Mouse (Mus musculus) cerebellum, adult 8-10 months (tissue): Measurements from ENCODE around the gene Limd1.
"Not testable (repeated sequence)": the region's sequence is repeated elsewhere in the genome, so short reads cannot be mapped to it uniquely, and the experiment has no call there.

Source experiments
- DNase-seq: peaks from one replicate; pipeline ENCODE4 v3.0.0; 2022

Limd1 gene

GRCm38 (mm10) chr9:123478586-123479195 lies at the start of gene Limd1:
Limd1 (plus strand) TSS chr9:123478706.
- peak; percentile 48 for DNase-seq

- DNase-seq: no peak
Observed at GRCm38 (mm10) chr9:123429863-123430262, 48.6 kb upstream of the Limd1 start.

GRCm38 (mm10) chr9:123430973-123431372 lies 47.5 kb upstream of the Limd1 start:
- no peak for DNase-seq

GRCm38 (mm10) chr9:123438223-123438622 lies 40.3 kb upstream of the Limd1 start:
- DNase-seq: no peak

GRCm38 (mm10) chr9:123440230-123441058 lies 38.1 kb upstream of the Limd1 start:
- no peak for DNase-seq

- DNase-seq: not testable (repeated sequence)
Observed at GRCm38 (mm10) chr9:123447101-123447500, 31.4 kb upstream of the Limd1 start.

- DNase-seq: no peak
Observed at GRCm38 (mm10) chr9:123448594-123448993, 29.9 kb upstream of the Limd1 start.

GRCm38 (mm10) chr9:123450174-123450573 lies 28.3 kb upstream of the Limd1 start:
- peak; percentile 67 for DNase-seq

GRCm38 (mm10) chr9:123451772-123452171 lies 26.7 kb upstream of the Limd1 start:
- no peak for DNase-seq

GRCm38 (mm10) chr9:123456634-123457602 lies 21.6 kb upstream of the Limd1 start:
- no peak for DNase-seq

- DNase-seq: peak; percentile 44
Observed at GRCm38 (mm10) chr9:123457603-123458002, 20.9 kb upstream of the Limd1 start.

GRCm38 (mm10) chr9:123467141-123467620 lies 11.3 kb upstream of the Limd1 start:
- no peak for DNase-seq

- no peak for DNase-seq
Observed at GRCm38 (mm10) chr9:123468406-123469085, 10.0 kb upstream of the Limd1 start.

GRCm38 (mm10) chr9:123469087-123469486 lies 9.4 kb upstream of the Limd1 start:
- no peak for DNase-seq

GRCm38 (mm10) chr9:123473377-123473776 lies 5.1 kb upstream of the Limd1 start:
- no peak for DNase-seq

- DNase-seq: no peak
Observed at GRCm38 (mm10) chr9:123475569-123475968, 2.9 kb upstream of the Limd1 start.

GRCm38 (mm10) chr9:123478031-123478585 lies 398 bp upstream of the Limd1 start:
- DNase-seq: no peak

GRCm38 (mm10) chr9:123479196-123479669 lies 727 bp downstream of the Limd1 start:
- DNase-seq: no peak

- DNase-seq: no peak
Observed at GRCm38 (mm10) chr9:123479876-123480252, 1.4 kb downstream of the Limd1 start.

GRCm38 (mm10) chr9:123480253-123480921 lies 1.9 kb downstream of the Limd1 start:
- DNase-seq: no peak

GRCm38 (mm10) chr9:123481136-123481535 lies 2.6 kb downstream of the Limd1 start:
- no peak for DNase-seq
